Mouse (Mus musculus): ENCODE data around the gene Fshr. TPM values are rescaled to one million over a fixed set of nuclear protein-coding genes. Genes with fewer than 3 reads are reported as not detected.

Gene Fshr
- polyA plus RNA-seq, 1 experiment from 2014 or later: 0.27 TPM

GRCm38 (mm10) chr17:89034627-89035026, 165.8 kb downstream of the Fshr start:
- Histone ChIP-seq H3K4me1 (ENCODE audit: control insufficient read depth in 2 of 2, insufficient read depth in 2 of 2, low read length in 2 of 2) (no peaks in the 10 kb centered on the region), H3K27ac (replicated peaks in 1 of 2; ENCODE audit: control insufficient read depth in 1 of 2, insufficient read depth in 1 of 2, low read depth in 2 of 2, low read length in 2 of 2) (no peak overlapping the region), H3K27me3 (ENCODE audit: control insufficient read depth, insufficient read depth, low read length) (no peaks in the 10 kb centered on the region), H3K9me3 (ENCODE audit: control insufficient read depth, low read length) (no peaks in the 10 kb centered on the region), H3K4me2 (ENCODE audit: low read length) (no peak overlapping the region), H3K9ac (ENCODE audit: low read length) (no peak overlapping the region), H3K36me3 (ENCODE audit: control insufficient read depth, insufficient read depth, low read length) (no peaks in the 10 kb centered on the region), H3K4me3 (ENCODE audit: control insufficient read depth in 1 of 2, insufficient read depth in 1 of 2, low read depth in 1 of 2, low read length in 2 of 2) (no peak overlapping the region)
- no peak for ATAC-seq (ENCODE audit: insufficient number of reproducible peaks, insufficient read depth, low FRiP score, low read depth)

- WGBS: 89% methylated on average over 2 of the region's 2 CpGs
- H3K4me1 ChIP-seq (ENCODE audit: control insufficient read depth in 2 of 2, insufficient read depth in 2 of 2, low read length in 2 of 2): no peaks in the 10 kb centered on the region
- ATAC-seq (ENCODE audit: insufficient number of reproducible peaks, insufficient read depth, low FRiP score, low read depth): no peak
These were observed 167.5 kb downstream of the Fshr start for GRCm38 (mm10) chr17:89032981-89033380.

GRCm38 (mm10) chr17:89019518-89019917, 181.0 kb downstream of the Fshr start:
- 84% methylated on average over 2 of the region's 2 CpGs for WGBS
- no peaks in the 10 kb centered on the region for H3K4me1 ChIP-seq (ENCODE audit: control insufficient read depth in 2 of 2, insufficient read depth in 2 of 2, low read length in 2 of 2)
- H3K27me3 ChIP-seq (ENCODE audit: control insufficient read depth, insufficient read depth, low read length): no peaks in the 10 kb centered on the region
- no peaks in the 10 kb centered on the region for H3K9me3 ChIP-seq (ENCODE audit: control insufficient read depth, low read length)
- no peak for ATAC-seq (ENCODE audit: insufficient number of reproducible peaks, insufficient read depth, low FRiP score, low read depth)
- H3K9ac ChIP-seq (ENCODE audit: low read length): no peak overlapping the region
- H3K27ac ChIP-seq (replicated peaks in 1 of 2; ENCODE audit: control insufficient read depth in 1 of 2, insufficient read depth in 1 of 2, low read depth in 2 of 2, low read length in 2 of 2): no peak overlapping the region
- no peaks in the 10 kb centered on the region for H3K36me3 ChIP-seq (ENCODE audit: control insufficient read depth, insufficient read depth, low read length)
- no peak overlapping the region for H3K4me3 ChIP-seq (ENCODE audit: control insufficient read depth in 1 of 2, insufficient read depth in 1 of 2, low read depth in 1 of 2, low read length in 2 of 2)
- no peak overlapping the region for H3K4me2 ChIP-seq (ENCODE audit: low read length)

More at GRCm38 (mm10) chr17:89032981-89033380, 167.5 kb downstream of the Fshr start:
- no peak overlapping the region for H3K9ac ChIP-seq (ENCODE audit: low read length)
- H3K27ac ChIP-seq (replicated peaks in 1 of 2; ENCODE audit: control insufficient read depth in 1 of 2, insufficient read depth in 1 of 2, low read depth in 2 of 2, low read length in 2 of 2): no peak overlapping the region
- no peak overlapping the region for H3K4me2 ChIP-seq (ENCODE audit: low read length)
- H3K27me3 ChIP-seq (ENCODE audit: control insufficient read depth, insufficient read depth, low read length): no peaks in the 10 kb centered on the region
- H3K9me3 ChIP-seq (ENCODE audit: control insufficient read depth, low read length): no peaks in the 10 kb centered on the region
- H3K36me3 ChIP-seq (ENCODE audit: control insufficient read depth, insufficient read depth, low read length): no peaks in the 10 kb centered on the region
- H3K4me3 ChIP-seq (ENCODE audit: control insufficient read depth in 1 of 2, insufficient read depth in 1 of 2, low read depth in 1 of 2, low read length in 2 of 2): no peak overlapping the region

GRCm38 (mm10) chr17:89017002-89017401, 183.5 kb downstream of the Fshr start:
- Histone ChIP-seq H3K9me3 (ENCODE audit: control insufficient read depth, low read length) (no peaks in the 10 kb centered on the region), H3K4me3 (ENCODE audit: control insufficient read depth in 1 of 2, insufficient read depth in 1 of 2, low read depth in 1 of 2, low read length in 2 of 2) (no peak overlapping the region), H3K27ac (replicated peaks in 1 of 2; ENCODE audit: control insufficient read depth in 1 of 2, insufficient read depth in 1 of 2, low read depth in 2 of 2, low read length in 2 of 2) (no peak overlapping the region), H3K9ac (ENCODE audit: low read length) (no peak overlapping the region), H3K4me2 (ENCODE audit: low read length) (no peak overlapping the region), H3K4me1 (ENCODE audit: control insufficient read depth in 2 of 2, insufficient read depth in 2 of 2, low read length in 2 of 2) (no peaks in the 10 kb centered on the region), H3K27me3 (ENCODE audit: control insufficient read depth, insufficient read depth, low read length) (no peaks in the 10 kb centered on the region), H3K36me3 (ENCODE audit: control insufficient read depth, insufficient read depth, low read length) (no peaks in the 10 kb centered on the region)
- ATAC-seq (ENCODE audit: insufficient number of reproducible peaks, insufficient read depth, low FRiP score, low read depth): no peak
- 71% methylated on average over 4 of the region's 4 CpGs for WGBS

GRCm38 (mm10) chr17:89013691-89014090, 186.8 kb downstream of the Fshr start:
- no peak overlapping the region for H3K27ac ChIP-seq (replicated peaks in 1 of 2; ENCODE audit: control insufficient read depth in 1 of 2, insufficient read depth in 1 of 2, low read depth in 2 of 2, low read length in 2 of 2)
- no peaks in the 10 kb centered on the region for H3K4me1 ChIP-seq (ENCODE audit: control insufficient read depth in 2 of 2, insufficient read depth in 2 of 2, low read length in 2 of 2)
- no peak overlapping the region for H3K4me3 ChIP-seq (ENCODE audit: control insufficient read depth in 1 of 2, insufficient read depth in 1 of 2, low read depth in 1 of 2, low read length in 2 of 2)
- H3K9me3 ChIP-seq (ENCODE audit: control insufficient read depth, low read length): no peaks in the 10 kb centered on the region
- ATAC-seq (ENCODE audit: insufficient number of reproducible peaks, insufficient read depth, low FRiP score, low read depth): no peak
- H3K27me3 ChIP-seq (ENCODE audit: control insufficient read depth, insufficient read depth, low read length): no peaks in the 10 kb centered on the region
- H3K4me2 ChIP-seq (ENCODE audit: low read length): no peak overlapping the region
- H3K9ac ChIP-seq (ENCODE audit: low read length): no peak overlapping the region
- no peaks in the 10 kb centered on the region for H3K36me3 ChIP-seq (ENCODE audit: control insufficient read depth, insufficient read depth, low read length)

GRCm38 (mm10) chr17:89009117-89009516, 191.4 kb downstream of the Fshr start:
- ATAC-seq (ENCODE audit: insufficient number of reproducible peaks, insufficient read depth, low FRiP score, low read depth): no peak
- Histone ChIP-seq H3K4me3 (ENCODE audit: control insufficient read depth in 1 of 2, insufficient read depth in 1 of 2, low read depth in 1 of 2, low read length in 2 of 2) (no peak overlapping the region), H3K9ac (ENCODE audit: low read length) (no peak overlapping the region), H3K4me2 (ENCODE audit: low read length) (no peak overlapping the region), H3K27ac (replicated peaks in 1 of 2; ENCODE audit: control insufficient read depth in 1 of 2, insufficient read depth in 1 of 2, low read depth in 2 of 2, low read length in 2 of 2) (no peak overlapping the region), H3K36me3 (ENCODE audit: control insufficient read depth, insufficient read depth, low read length) (no peaks in the 10 kb centered on the region), H3K9me3 (ENCODE audit: control insufficient read depth, low read length) (no peaks in the 10 kb centered on the region), H3K4me1 (ENCODE audit: control insufficient read depth in 2 of 2, insufficient read depth in 2 of 2, low read length in 2 of 2) (no peaks in the 10 kb centered on the region), H3K27me3 (ENCODE audit: control insufficient read depth, insufficient read depth, low read length) (no peaks in the 10 kb centered on the region)
- 66% methylated on average over 1 of the region's 1 CpGs for WGBS

- 72% methylated on average over 7 of the region's 7 CpGs for WGBS
- no peak overlapping the region for H3K4me2 ChIP-seq (ENCODE audit: low read length)
- H3K4me3 ChIP-seq (ENCODE audit: control insufficient read depth in 1 of 2, insufficient read depth in 1 of 2, low read depth in 1 of 2, low read length in 2 of 2): no peak overlapping the region
- no peaks in the 10 kb centered on the region for H3K9me3 ChIP-seq (ENCODE audit: control insufficient read depth, low read length)
- H3K4me1 ChIP-seq (ENCODE audit: control insufficient read depth in 2 of 2, insufficient read depth in 2 of 2, low read length in 2 of 2): no peaks in the 10 kb centered on the region
- H3K27ac ChIP-seq (replicated peaks in 1 of 2; ENCODE audit: control insufficient read depth in 1 of 2, insufficient read depth in 1 of 2, low read depth in 2 of 2, low read length in 2 of 2): no peak overlapping the region
- no peak overlapping the region for H3K9ac ChIP-seq (ENCODE audit: low read length)
- no peak for ATAC-seq (ENCODE audit: insufficient number of reproducible peaks, insufficient read depth, low FRiP score, low read depth)
- no peaks in the 10 kb centered on the region for H3K27me3 ChIP-seq (ENCODE audit: control insufficient read depth, insufficient read depth, low read length)
- no peaks in the 10 kb centered on the region for H3K36me3 ChIP-seq (ENCODE audit: control insufficient read depth, insufficient read depth, low read length)
These were observed 191.8 kb downstream of the Fshr start for GRCm38 (mm10) chr17:89008680-89009079.

- Histone ChIP-seq H3K4me3 (ENCODE audit: control insufficient read depth in 1 of 2, insufficient read depth in 1 of 2, low read depth in 1 of 2, low read length in 2 of 2) (no peak overlapping the region), H3K9me3 (ENCODE audit: control insufficient read depth, low read length) (no peaks in the 10 kb centered on the region), H3K36me3 (ENCODE audit: control insufficient read depth, insufficient read depth, low read length) (no peaks in the 10 kb centered on the region), H3K9ac (ENCODE audit: low read length) (no peak overlapping the region), H3K4me2 (ENCODE audit: low read length) (no peak overlapping the region), H3K27me3 (ENCODE audit: control insufficient read depth, insufficient read depth, low read length) (no peaks in the 10 kb centered on the region), H3K27ac (replicated peaks in 1 of 2; ENCODE audit: control insufficient read depth in 1 of 2, insufficient read depth in 1 of 2, low read depth in 2 of 2, low read length in 2 of 2) (no peak overlapping the region), H3K4me1 (ENCODE audit: control insufficient read depth in 2 of 2, insufficient read depth in 2 of 2, low read length in 2 of 2) (no peaks in the 10 kb centered on the region)
- whole genome bisulfite sequencing: 75% methylated on average over 5 of the region's 5 CpGs
- no peak for ATAC-seq (ENCODE audit: insufficient number of reproducible peaks, insufficient read depth, low FRiP score, low read depth)
These were observed 194.5 kb downstream of the Fshr start for GRCm38 (mm10) chr17:89005959-89006358.
